Mouse (Mus musculus) erythroblast, embryonic 14.5 days (primary cell): ENCODE results near the gene Akt2. TPM values are rescaled to one million over a fixed set of nuclear protein-coding genes. Genes with fewer than 3 reads are reported as not detected.

Source experiments
- H3K27me3 ChIP-seq: 2 replicates; pipeline ENCODE4 v1.6.1; 2012; ENCODE audit warnings: inconsistent platforms; ENCODE audit not compliant: control insufficient read depth
- H3K36me3 ChIP-seq: 2 replicates; pipeline ENCODE4 v1.6.1; 2012; ENCODE audit warnings: mild to moderate bottlenecking, inconsistent platforms; ENCODE audit not compliant: control insufficient read depth
- H3K4me1 ChIP-seq: 2 replicates; pipeline ENCODE4 v1.6.1; 2012; ENCODE audit warnings: inconsistent platforms; ENCODE audit not compliant: control insufficient read depth
- H3K4me3 ChIP-seq: replicated peaks from 2 replicates; pipeline ENCODE3; 2012; ENCODE audit warnings: moderate library complexity, mild to moderate bottlenecking, inconsistent platforms
- H3K9me3 ChIP-seq: 2 replicates; pipeline ENCODE4 v1.6.1; 2012; ENCODE audit warnings: low read length, inconsistent platforms, mixed read lengths; ENCODE audit not compliant: control insufficient read depth
- GATA1 ChIP-seq: IDR thresholded peaks from 2 replicates; pipeline ENCODE4 v1.6.1; 2012; ENCODE audit warnings: low read length, inconsistent platforms, mixed read lengths
- TAL1 ChIP-seq: IDR thresholded peaks from 3 replicates; pipeline ENCODE4 v1.6.1; 2012; ENCODE audit warnings: low read length, inconsistent platforms, mixed read lengths
- polyA plus RNA-seq: library from polyadenylated mRNA; stranded (reverse); fragments of >175 nt; gene quantifications from 2 replicates; pipeline ENCODE4 v1.2.3, GENCODE M21; 2012

The Akt2 gene
- polyA plus RNA-seq, 1 experiment, result 5.3 TPM

DNA sequence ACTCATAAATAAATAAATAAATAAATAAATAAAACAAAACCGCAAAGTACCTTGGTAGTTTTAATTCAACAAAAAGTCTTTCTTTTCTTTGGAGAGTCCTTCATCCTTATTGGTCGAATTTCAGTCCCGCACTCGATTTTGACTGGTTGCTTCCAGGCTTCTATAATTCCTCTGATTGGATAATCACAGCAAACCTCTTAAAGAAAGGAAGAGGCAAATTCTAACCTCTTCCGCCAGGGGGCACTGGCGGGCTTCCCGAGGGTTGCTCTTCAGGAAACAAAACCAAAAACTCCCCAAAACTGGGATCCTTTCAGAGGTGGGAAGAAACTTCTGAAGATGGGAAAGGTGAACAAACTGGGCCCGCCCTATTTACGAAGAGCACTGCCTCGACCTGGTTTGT, 59.6 kb downstream of the Akt2 start:
- TF ChIP-seq TAL1, result no peak
- no peak for TF ChIP-seq GATA1
- H3K27me3 ChIP-seq, result peaks cover 43% of the 10 kb centered on the region
- no peaks in the 10 kb centered on the region for H3K36me3 ChIP-seq
- H3K4me1 ChIP-seq, result peaks cover 13% of the 10 kb centered on the region
- peaks cover 6% of the 10 kb centered on the region; the same call in 1 of the 2 replicates for H3K9me3 ChIP-seq
- H3K4me3 ChIP-seq, result peak overlapping the region; percentile 61

DNA sequence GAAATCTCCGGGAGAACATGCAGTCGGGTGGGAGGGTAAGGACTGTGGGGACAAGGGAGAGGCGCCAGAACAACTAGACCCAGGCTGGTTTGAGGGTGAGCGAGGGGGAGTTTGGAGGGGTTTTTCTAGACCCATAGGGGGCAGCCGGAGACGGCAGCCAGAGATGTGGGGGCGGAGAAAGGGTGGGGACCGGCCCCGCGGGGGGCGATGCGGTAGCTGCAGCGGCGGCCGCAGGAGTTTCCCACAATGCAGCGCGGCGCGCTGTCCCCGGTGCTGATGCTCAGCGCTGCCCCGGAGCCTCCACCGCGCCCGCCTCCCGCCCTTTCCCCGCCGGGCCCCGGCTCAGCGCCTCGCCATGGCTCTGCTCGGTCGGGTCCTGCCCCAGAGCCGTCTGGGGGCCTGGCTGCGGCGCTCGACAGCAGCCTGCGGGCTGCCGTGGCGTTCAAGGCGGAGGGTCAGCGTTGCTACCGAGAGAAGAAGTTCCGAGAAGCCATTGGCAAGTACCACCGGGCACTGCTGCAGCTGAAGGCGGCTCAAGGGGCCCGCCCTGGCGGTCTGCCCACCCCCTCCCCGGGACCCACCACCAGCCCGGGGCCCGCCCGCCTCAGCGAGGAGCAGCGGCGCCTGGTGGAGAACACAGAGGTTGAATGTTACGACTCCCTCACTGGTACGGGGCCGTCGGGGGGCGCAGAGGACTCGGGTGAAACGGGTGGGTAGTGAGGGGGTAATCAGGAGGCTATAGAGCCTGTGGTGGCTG, 62.5 kb downstream of the Akt2 start, which contains the start of gene Ttc9b:
Ttc9b (plus strand) TSS at position 235 of the 757 bp plus-strand sequence.
- Histone ChIP-seq H3K27me3 (peaks cover 72% of the 10 kb centered on the region), H3K9me3 (peaks cover 6% of the 10 kb centered on the region; the same call in 1 of the 2 replicates), H3K4me1 (peaks cover 29% of the 10 kb centered on the region), H3K36me3 (no peaks in the 10 kb centered on the region), H3K4me3 (no peak within 1 kb of the TSS)
- TF ChIP-seq GATA1 (no peak), TAL1 (no peak)

GRCm38 (mm10) chr7:27654607-27655276, 63.4 kb downstream of the Akt2 start:
- TF ChIP-seq TAL1 (no peak), GATA1 (no peak)
- H3K27me3 ChIP-seq, result peaks cover 77% of the 10 kb centered on the region
- peaks cover 6% of the 10 kb centered on the region; the same call in 1 of the 2 replicates for H3K9me3 ChIP-seq

DNA sequence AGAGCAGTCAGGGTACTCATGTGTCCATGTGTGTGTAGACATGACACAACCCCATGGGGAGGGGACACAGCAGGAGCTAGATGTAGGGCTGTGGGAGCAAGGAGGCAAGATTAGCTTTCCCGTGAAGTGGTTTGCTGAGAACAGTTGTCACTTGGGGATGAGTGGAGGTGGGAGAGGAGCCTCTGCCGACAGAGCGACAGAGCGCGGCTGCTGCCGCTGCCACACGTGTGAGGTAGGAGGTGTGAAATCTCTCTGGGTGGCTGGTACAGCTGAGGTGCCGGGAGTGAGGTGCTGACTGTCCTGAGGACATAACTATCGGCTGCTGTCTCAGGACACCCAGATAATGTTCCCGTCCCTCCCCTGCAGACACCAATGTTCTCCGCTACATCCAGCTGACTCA, 64.2 kb downstream of the Akt2 start:
- no peak for TF ChIP-seq GATA1
- no peak for TF ChIP-seq TAL1
- no peaks in the 10 kb centered on the region for H3K36me3 ChIP-seq
- peaks cover 6% of the 10 kb centered on the region; the same call in 1 of the 2 replicates for H3K9me3 ChIP-seq
- peaks cover 31% of the 10 kb centered on the region for H3K4me1 ChIP-seq
- H3K27me3 ChIP-seq, result peaks cover 77% of the 10 kb centered on the region
- H3K4me3 ChIP-seq, result no peak overlapping the region

More at GRCm38 (mm10) chr7:27654607-27655276, 63.4 kb downstream of the Akt2 start:
- peaks cover 36% of the 10 kb centered on the region for H3K4me1 ChIP-seq
- no peaks in the 10 kb centered on the region for H3K36me3 ChIP-seq
- H3K4me3 ChIP-seq, result no peak overlapping the region

GRCm38 (mm10) chr7:27656600-27656999, 65.2 kb downstream of the Akt2 start:
- H3K27me3 ChIP-seq, result peaks cover 75% of the 10 kb centered on the region
- no peak overlapping the region for H3K4me3 ChIP-seq
- H3K36me3 ChIP-seq, result no peaks in the 10 kb centered on the region
- H3K4me1 ChIP-seq, result peaks cover 31% of the 10 kb centered on the region
- TF ChIP-seq TAL1 (no peak), GATA1 (no peak)
- peaks cover 6% of the 10 kb centered on the region; the same call in 1 of the 2 replicates for H3K9me3 ChIP-seq

DNA sequence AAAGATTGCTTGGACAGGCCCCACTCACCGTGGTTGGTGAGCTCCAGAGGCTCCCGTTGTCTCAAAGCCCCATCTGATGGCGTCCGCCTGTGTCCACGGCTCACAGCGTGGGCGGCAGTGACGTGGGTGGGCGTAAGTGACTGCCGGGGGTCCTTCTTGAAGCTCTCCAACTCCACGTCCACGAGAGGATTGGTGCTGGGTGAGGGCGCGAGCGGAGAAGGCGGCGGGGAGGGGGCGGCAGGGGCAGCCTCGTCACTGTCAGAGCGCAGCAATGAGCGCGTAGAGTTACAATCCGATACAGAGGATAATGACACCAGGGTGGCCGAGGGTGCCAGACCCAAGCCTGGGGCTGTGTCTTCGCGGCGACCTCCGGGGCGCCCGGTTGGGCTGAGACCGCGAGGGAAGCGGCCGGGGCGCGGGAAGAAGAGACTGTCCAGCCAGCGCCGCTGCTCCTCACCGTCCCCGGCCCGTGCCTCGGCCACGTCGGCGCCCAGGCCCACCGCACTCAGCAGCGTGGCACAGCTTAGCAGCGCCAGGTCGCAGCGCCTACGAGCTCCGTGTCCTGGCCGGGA, 66.6 kb downstream of the Akt2 start:
- H3K36me3 ChIP-seq, result no peaks in the 10 kb centered on the region
- H3K9me3 ChIP-seq, result peaks cover 3% of the 10 kb centered on the region; the same call in 1 of the 2 replicates
- peak overlapping the region; percentile 38 for H3K4me3 ChIP-seq
- peaks cover 68% of the 10 kb centered on the region for H3K27me3 ChIP-seq
- no peak for TF ChIP-seq TAL1
- TF ChIP-seq GATA1, result no peak
- H3K4me1 ChIP-seq, result peaks cover 33% of the 10 kb centered on the region

DNA sequence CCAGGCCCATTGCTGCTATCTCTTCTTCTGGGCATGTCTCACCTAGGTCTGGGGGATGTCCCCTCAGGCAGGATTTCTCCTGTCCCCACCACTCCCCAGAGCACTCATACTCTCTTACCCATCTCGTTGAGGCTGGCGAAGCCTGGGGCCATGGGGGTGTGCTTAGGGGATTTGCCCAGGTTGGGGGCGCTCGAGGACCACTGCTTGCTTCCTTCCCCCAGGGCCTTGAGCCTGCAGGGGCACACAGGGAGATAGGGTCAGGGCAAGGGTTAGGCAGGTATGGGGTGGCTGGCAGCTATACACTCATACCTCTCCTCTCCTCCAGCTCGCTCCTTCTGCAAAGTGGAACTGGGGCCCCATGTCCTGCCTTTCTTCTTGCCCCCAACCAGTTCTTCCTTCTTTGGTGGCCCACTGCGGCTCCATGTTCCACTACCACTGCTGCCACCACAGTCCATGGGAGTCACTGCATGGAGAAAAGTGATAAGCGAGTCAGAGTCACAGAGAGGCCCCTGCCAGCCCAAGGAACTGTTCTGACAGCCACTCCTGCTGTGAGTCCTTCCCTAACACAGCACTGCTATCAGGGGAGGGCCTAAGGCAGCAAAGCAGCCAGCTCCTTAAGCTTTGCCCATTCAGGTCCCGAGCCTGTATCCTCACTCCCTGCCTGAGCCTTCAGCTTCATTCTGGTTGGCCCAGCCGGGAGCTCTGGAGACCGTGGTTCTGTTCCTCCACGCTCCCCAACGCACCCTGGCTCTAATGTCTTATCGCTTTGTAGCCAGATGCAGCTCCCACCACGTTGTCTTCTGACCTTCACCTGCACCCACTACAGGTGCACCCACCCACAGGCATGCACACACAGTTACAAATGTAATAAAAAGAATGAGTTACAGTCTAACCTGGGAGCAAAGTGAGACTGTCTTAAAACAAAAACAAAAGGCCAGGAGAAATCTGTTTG, 67.6 kb downstream of the Akt2 start:
- Histone ChIP-seq H3K36me3 (no peaks in the 10 kb centered on the region), H3K4me1 (peaks cover 30% of the 10 kb centered on the region), H3K4me3 (peak overlapping the region; percentile 38), H3K27me3 (peaks cover 62% of the 10 kb centered on the region), H3K9me3 (no peaks in the 10 kb centered on the region)
- TF ChIP-seq TAL1 (no peak), GATA1 (no peak)

- no peak for TF ChIP-seq TAL1
- no peak for TF ChIP-seq GATA1
These were observed 70.7 kb downstream of the Akt2 start for GRCm38 (mm10) chr7:27662038-27662437.

More at GRCm38 (mm10) chr7:27662038-27662437, 70.7 kb downstream of the Akt2 start:
- peaks cover 35% of the 10 kb centered on the region for H3K27me3 ChIP-seq
- H3K4me3 ChIP-seq, result no peak overlapping the region
- peaks cover 28% of the 10 kb centered on the region for H3K4me1 ChIP-seq
- no peaks in the 10 kb centered on the region for H3K9me3 ChIP-seq
- H3K36me3 ChIP-seq, result no peaks in the 10 kb centered on the region
